Mouse (Mus musculus) testis, adult 2 months (tissue): ENCODE data around the gene Frat2.

Experiments used
- CTCF ChIP-seq: fragments of 200-500 bp; IDR thresholded peaks from 2 replicates; pipeline ENCODE4 v1.5.1; 2012; ENCODE audit warnings: low read depth, mild to moderate bottlenecking, inconsistent platforms, low read length, moderate library complexity; ENCODE audit not compliant: control insufficient read depth, insufficient read depth, insufficient replicate concordance
- POLR2A ChIP-seq: fragments of 200-500 bp; IDR thresholded peaks from 2 replicates; pipeline ENCODE4 v1.6.1; 2012; ENCODE audit warnings: low read depth, mild to moderate bottlenecking, inconsistent platforms, low read length, moderate library complexity; ENCODE audit not compliant: control insufficient read depth

DNA sequence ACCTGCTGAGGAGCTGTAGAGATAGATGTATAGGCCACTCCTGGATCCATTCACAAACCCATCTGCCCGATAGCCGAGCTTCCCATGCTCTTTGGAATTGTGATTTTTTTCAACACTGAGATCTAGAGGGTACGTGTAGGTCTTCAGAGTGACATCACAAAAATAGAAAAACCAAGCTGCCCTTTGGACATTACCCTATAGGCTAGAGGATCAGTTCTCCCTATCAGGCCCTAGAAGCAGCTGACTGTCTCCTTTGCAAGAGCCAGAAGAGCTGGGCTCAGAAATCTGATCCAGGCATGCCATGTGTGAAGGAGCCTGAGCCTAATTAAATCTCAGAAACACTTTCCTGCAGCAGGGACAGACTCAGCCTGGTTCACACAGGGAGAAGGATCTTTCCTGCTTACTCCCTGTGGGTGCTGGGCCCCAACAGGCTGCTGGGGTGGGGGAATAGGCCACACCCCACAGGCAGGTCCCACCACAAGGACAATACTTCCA lies 9.9 kb upstream of the Frat2 start:
- TF ChIP-seq CTCF (no peak), POLR2A (no peak)
